Comparison of ENCODE assay signal across 22 mouse cellular contexts in the genomic region with DNA sequence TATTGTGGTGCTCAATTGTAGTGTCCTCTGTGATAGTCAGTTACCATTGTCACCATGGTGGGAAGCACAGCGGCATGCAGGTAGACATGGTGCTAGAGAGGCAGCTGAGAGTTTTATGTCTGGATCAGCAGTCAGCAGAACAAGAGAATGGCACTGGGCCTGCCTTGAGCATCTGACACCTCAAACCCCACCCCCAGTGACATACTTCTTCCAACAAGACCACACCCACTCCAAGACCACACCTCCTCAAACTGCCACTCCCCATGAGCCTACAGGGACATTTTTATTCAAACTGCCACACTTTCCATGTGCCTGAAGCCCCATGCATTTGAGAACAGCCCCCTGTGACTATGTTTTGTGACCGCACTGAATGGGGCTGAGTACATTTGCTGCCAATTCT.
A peak's percentile ranks its signal among the peaks of the same experiment; 100 is the strongest.
DNase-seq lines count a peak whose midpoint lies in the region; ATAC-seq and TF ChIP-seq lines count a peak whose summit lies in the region.
"Had no signal": no experiment of that assay in that cellular context is flagged by ENCODE, and none has a peak within 500 bp of the region (broad histone marks: within the 10 kb centered on the region; RNA-seq: fewer than 3 reads in every experiment).

No protein-coding gene starts in this region.

- peaks cover 4% of the 10 kb centered on the region for H3K36me3 ChIP-seq in megakaryocyte, embryonic 14.5 days (replicated peaks; ENCODE audit: low read length)
- H3K36me3 ChIP-seq in kidney, adult 2 months (ENCODE audit: control insufficient read depth, insufficient read depth, low read length): no peaks in the 10 kb centered on the region
- H3K36me3 ChIP-seq: forebrain, embryonic 15.5 days had no signal

- 98% methylated on average over 2 of the region's 2 CpGs for WGBS in kidney, adult 2 months

- no peak for TF ChIP-seq POLR2A in kidney, adult 2 months (IDR thresholded peaks at IDR 0.05; ENCODE audit: low read depth, low read length)

- H3K27me3 ChIP-seq in megakaryocyte, embryonic 14.5 days (replicated peaks): peaks cover 8% of the 10 kb centered on the region
- H3K27me3 ChIP-seq in kidney, adult 2 months (replicated peaks; ENCODE audit: control insufficient read depth, insufficient read depth, low read length): no peaks in the 10 kb centered on the region
- H3K27me3 ChIP-seq: CH12.LX; forebrain, embryonic 15.5 days had no signal

- no peak for TF ChIP-seq CTCF in kidney, adult 2 months (conservative IDR thresholded peaks at IDR 0.05; ENCODE audit: insufficient read depth, insufficient read length, low read depth, low read length)

- H3K4me3 ChIP-seq in megakaryocyte, embryonic 14.5 days (replicated peaks): peak overlapping the region; percentile 6
- H3K4me3 ChIP-seq in kidney, adult 2 months (ENCODE audit: insufficient read depth, low read depth, low read length): no peak overlapping the region
- H3K4me3 ChIP-seq: forebrain, embryonic 13.5 days; forebrain, embryonic 15.5 days had no signal

- peaks cover 17% of the 10 kb centered on the region for H3K9me3 ChIP-seq in megakaryocyte, embryonic 14.5 days
- H3K9me3 ChIP-seq: forebrain, embryonic 13.5 days; forebrain, embryonic 15.5 days had no signal

- peaks cover 54% of the 10 kb centered on the region for H3K4me1 ChIP-seq in megakaryocyte, embryonic 14.5 days
- H3K4me1 ChIP-seq in kidney, adult 2 months (ENCODE audit: control insufficient read depth, insufficient read depth, low read length): no peaks in the 10 kb centered on the region

- no peak overlapping the region for H3K27ac ChIP-seq in kidney, adult 2 months (ENCODE audit: insufficient read depth, low read depth, low read length)
- H3K27ac ChIP-seq: forebrain, embryonic 13.5 days; forebrain, embryonic 15.5 days had no signal

- DNase-seq in ES-CJ7 (ENCODE audit: low read depth, low spot score): peak; percentile 27
- peak; percentile 72 for DNase-seq in R1 (ENCODE audit: low read depth, low spot score)
- DNase-seq in lung, postnatal 36 days: no peak
- DNase-seq in kidney, adult 2 months: no peak
- no peak for DNase-seq in heart, adult 18-20 months
- DNase-seq: adrenal gland, adult 8-10 months; adrenal gland, postnatal 14 days; adrenal gland, postnatal 36 days; cerebellum, adult 11-12 months; cerebellum, adult 2 months; cerebellum, adult 9-10 months; cerebellum, postnatal 10 days; cerebellum, postnatal 25 days; forebrain, postnatal 0 days had no signal

- ATAC-seq in megakaryocyte, adult 5-6 weeks (ENCODE audit: poor library complexity, severe bottlenecking): no peak
- ATAC-seq: activated CD4-positive, CD25-positive, alpha-beta regulatory T cell, adult 4 months; CD4-positive, CD25-positive, alpha-beta regulatory T cell, adult 4 months; forebrain, embryonic 15.5 days; forebrain, postnatal 0 days; Patski had no signal

Comparison
In these comparisons a context has a peak if more than half of its experiments do, and no peak if none do; other contexts are left out.
1. DNase-seq: peak in ES-CJ7 (single experiment) and R1 (single experiment); none in lung, postnatal 36 days (single experiment), kidney, adult 2 months (single experiment) and heart, adult 18-20 months (0 of 2).